Mouse (Mus musculus): ENCODE data around the gene Fnbp1. TPM values are rescaled to one million over a fixed set of nuclear protein-coding genes. Genes with fewer than 3 reads are reported as not detected.

Gene Fnbp1
- polyA plus RNA-seq, 1 experiment, result 148 TPM

- WGBS, result 44% methylated on average over 10 of the region's 13 CpGs
- DNase-seq, result no peak
- TF ChIP-seq CTCF (IDR thresholded peaks at IDR 0.05; ENCODE audit: borderline replicate concordance, control insufficient read depth, extremely low read depth, insufficient read depth, low read length, poor library complexity) (no peak), POLR2A (IDR thresholded peaks at IDR 0.05; ENCODE audit: control insufficient read depth, extremely low read depth, insufficient read depth, low read length, poor library complexity) (no peak)
- no peak overlapping the region for H3K27ac ChIP-seq (ENCODE audit: control insufficient read depth, insufficient read depth, low read length)
- H3K4me3 ChIP-seq (ENCODE audit: control insufficient read depth, insufficient read depth, low read length), result no peak overlapping the region
- peaks cover 67% of the 10 kb centered on the region for H3K4me1 ChIP-seq (replicated peaks; ENCODE audit: control insufficient read depth, insufficient read depth, low read length)
- H3K36me3 ChIP-seq (ENCODE audit: control insufficient read depth, insufficient read depth, low read length), result no peaks in the 10 kb centered on the region
- no peaks in the 10 kb centered on the region for H3K27me3 ChIP-seq (ENCODE audit: control insufficient read depth, insufficient read depth, low read length)
Measured at GRCm38 (mm10) chr2:31136338-31136737, 5.5 kb downstream of the Fnbp1 start.

GRCm38 (mm10) chr2:31135512-31135931 lies 6.3 kb downstream of the Fnbp1 start:
- H3K27me3 ChIP-seq (ENCODE audit: control insufficient read depth, insufficient read depth, low read length), result no peaks in the 10 kb centered on the region
- no peak overlapping the region; the same call in 1 of the 2 replicates for H3K27ac ChIP-seq (ENCODE audit: control insufficient read depth, insufficient read depth, low read length)
- no peak overlapping the region for H3K4me3 ChIP-seq (ENCODE audit: control insufficient read depth, insufficient read depth, low read length)
- no peaks in the 10 kb centered on the region for H3K36me3 ChIP-seq (ENCODE audit: control insufficient read depth, insufficient read depth, low read length)
- no peak for DNase-seq
- WGBS, result 79% methylated on average over 13 of the region's 13 CpGs
- peaks cover 72% of the 10 kb centered on the region for H3K4me1 ChIP-seq (replicated peaks; ENCODE audit: control insufficient read depth, insufficient read depth, low read length)
- TF ChIP-seq CTCF (IDR thresholded peaks at IDR 0.05; ENCODE audit: borderline replicate concordance, control insufficient read depth, extremely low read depth, insufficient read depth, low read length, poor library complexity) (no peak), POLR2A (IDR thresholded peaks at IDR 0.05; ENCODE audit: control insufficient read depth, extremely low read depth, insufficient read depth, low read length, poor library complexity) (no peak)

- peak overlapping the region; percentile 65; the same call in 1 of the 2 replicates for H3K27ac ChIP-seq (ENCODE audit: control insufficient read depth, insufficient read depth, low read length)
- H3K4me3 ChIP-seq (ENCODE audit: control insufficient read depth, insufficient read depth, low read length), result no peak overlapping the region
- H3K4me1 ChIP-seq (replicated peaks; ENCODE audit: control insufficient read depth, insufficient read depth, low read length), result peaks cover 75% of the 10 kb centered on the region
- no peak for DNase-seq
- WGBS, result 16% methylated on average over 3 of the region's 4 CpGs
- TF ChIP-seq CTCF (IDR thresholded peaks at IDR 0.05; ENCODE audit: borderline replicate concordance, control insufficient read depth, extremely low read depth, insufficient read depth, low read length, poor library complexity), result no peak
- no peaks in the 10 kb centered on the region for H3K36me3 ChIP-seq (ENCODE audit: control insufficient read depth, insufficient read depth, low read length)
- H3K27me3 ChIP-seq (ENCODE audit: control insufficient read depth, insufficient read depth, low read length), result no peaks in the 10 kb centered on the region
Measured at GRCm38 (mm10) chr2:31133981-31134380, 7.8 kb downstream of the Fnbp1 start.

- no peaks in the 10 kb centered on the region for H3K27me3 ChIP-seq (ENCODE audit: control insufficient read depth, insufficient read depth, low read length)
- no peak overlapping the region for H3K4me3 ChIP-seq (ENCODE audit: control insufficient read depth, insufficient read depth, low read length)
- WGBS, result 88% methylated on average over 8 of the region's 8 CpGs
- peaks cover 76% of the 10 kb centered on the region for H3K4me1 ChIP-seq (replicated peaks; ENCODE audit: control insufficient read depth, insufficient read depth, low read length)
- no peak for DNase-seq
- H3K27ac ChIP-seq (ENCODE audit: control insufficient read depth, insufficient read depth, low read length), result no peak overlapping the region
- TF ChIP-seq POLR2A (IDR thresholded peaks at IDR 0.05; ENCODE audit: control insufficient read depth, extremely low read depth, insufficient read depth, low read length, poor library complexity) (no peak), CTCF (IDR thresholded peaks at IDR 0.05; ENCODE audit: borderline replicate concordance, control insufficient read depth, extremely low read depth, insufficient read depth, low read length, poor library complexity) (no peak)
- no peaks in the 10 kb centered on the region for H3K36me3 ChIP-seq (ENCODE audit: control insufficient read depth, insufficient read depth, low read length)
Measured at GRCm38 (mm10) chr2:31132682-31133081, 9.1 kb downstream of the Fnbp1 start.

GRCm38 (mm10) chr2:31130815-31131299 lies 11.0 kb downstream of the Fnbp1 start:
- 23% methylated on average over 8 of the region's 8 CpGs for WGBS
- H3K27me3 ChIP-seq (ENCODE audit: control insufficient read depth, insufficient read depth, low read length), result no peaks in the 10 kb centered on the region
- DNase-seq, result peak; percentile 84

GRCm38 (mm10) chr2:31129742-31130518 lies 11.9 kb downstream of the Fnbp1 start:
- DNase-seq, result no peak
- TF ChIP-seq POLR2A (IDR thresholded peaks at IDR 0.05; ENCODE audit: control insufficient read depth, extremely low read depth, insufficient read depth, low read length, poor library complexity) (no peak), CTCF (IDR thresholded peaks at IDR 0.05; ENCODE audit: borderline replicate concordance, control insufficient read depth, extremely low read depth, insufficient read depth, low read length, poor library complexity) (no peak)
- H3K4me3 ChIP-seq (ENCODE audit: control insufficient read depth, insufficient read depth, low read length), result no peak overlapping the region
- 91% methylated on average over 14 of the region's 14 CpGs for WGBS
- H3K36me3 ChIP-seq (ENCODE audit: control insufficient read depth, insufficient read depth, low read length), result no peaks in the 10 kb centered on the region
- H3K27ac ChIP-seq (ENCODE audit: control insufficient read depth, insufficient read depth, low read length), result peak overlapping the region; percentile 91; the same call in 1 of the 2 replicates
- H3K27me3 ChIP-seq (ENCODE audit: control insufficient read depth, insufficient read depth, low read length), result no peaks in the 10 kb centered on the region
- peaks cover 61% of the 10 kb centered on the region for H3K4me1 ChIP-seq (replicated peaks; ENCODE audit: control insufficient read depth, insufficient read depth, low read length)

More at GRCm38 (mm10) chr2:31130815-31131299, 11.0 kb downstream of the Fnbp1 start:
- no peak for TF ChIP-seq POLR2A (IDR thresholded peaks at IDR 0.05; ENCODE audit: control insufficient read depth, extremely low read depth, insufficient read depth, low read length, poor library complexity)
- 0 out of 2 replicates have a peak, but pooled peaks have one; percentile 33 for TF ChIP-seq CTCF (IDR thresholded peaks at IDR 0.05; ENCODE audit: borderline replicate concordance, control insufficient read depth, extremely low read depth, insufficient read depth, low read length, poor library complexity)
- Histone ChIP-seq H3K36me3 (ENCODE audit: control insufficient read depth, insufficient read depth, low read length) (no peaks in the 10 kb centered on the region), H3K4me1 (replicated peaks; ENCODE audit: control insufficient read depth, insufficient read depth, low read length) (peaks cover 65% of the 10 kb centered on the region), H3K4me3 (ENCODE audit: control insufficient read depth, insufficient read depth, low read length) (no peak overlapping the region), H3K27ac (ENCODE audit: control insufficient read depth, insufficient read depth, low read length) (peak overlapping the region; percentile 91)
